Mouse (Mus musculus) testis, adult 2 months (tissue): Measurements from ENCODE around the gene Scg5.

Experiments
- CTCF ChIP-seq: fragments of 200-500 bp; IDR thresholded peaks from 2 replicates; pipeline ENCODE4 v1.5.1; 2012; ENCODE audit warnings: low read depth, mild to moderate bottlenecking, inconsistent platforms, low read length, moderate library complexity; ENCODE audit not compliant: control insufficient read depth, insufficient read depth, insufficient replicate concordance
- POLR2A ChIP-seq: fragments of 200-500 bp; IDR thresholded peaks from 2 replicates; pipeline ENCODE4 v1.6.1; 2012; ENCODE audit warnings: low read depth, mild to moderate bottlenecking, inconsistent platforms, low read length, moderate library complexity; ENCODE audit not compliant: control insufficient read depth

DNA sequence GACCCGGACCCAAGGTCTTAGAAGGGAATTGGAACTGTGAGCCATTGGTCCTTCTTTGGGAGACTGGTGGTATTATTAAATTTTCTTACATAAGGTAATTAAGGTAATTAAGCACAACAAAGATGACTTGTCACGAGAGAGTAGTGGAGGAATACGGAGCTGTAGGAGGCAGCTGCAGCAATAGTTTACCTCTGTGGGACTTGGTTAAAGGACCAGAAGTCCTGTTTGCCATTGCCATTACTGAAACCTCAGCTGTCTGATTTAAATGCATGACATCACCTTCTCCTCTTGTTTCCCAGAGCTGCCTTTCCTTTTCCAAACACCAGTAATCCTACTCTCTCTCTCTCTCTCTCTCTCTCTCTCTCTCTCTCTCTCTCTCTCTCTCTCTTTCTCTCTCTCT, 20.2 kb upstream of the Scg5 start:
- no peak for TF ChIP-seq CTCF
- TF ChIP-seq POLR2A: no peak
